Mouse (Mus musculus) MEL (cell line): ENCODE measurements at regions not wholly inside any gene's neighbourhood (a gene's known extent, or its start where the extent isn't known, plus 50 kb on each side); places are given as distances from the start of the nearest gene placed in this dataset.

Source experiments
- DNase-seq: peaks from one replicate; pipeline ENCODE4 v3.0.0; 2011; ENCODE audit warnings: low read depth, low spot score
- H3K27ac ChIP-seq: 2 replicates; pipeline ENCODE4 v1.5.1; 2012; ENCODE audit warnings: low read depth, mild to moderate bottlenecking, control low read depth, low read length, moderate library complexity; ENCODE audit not compliant: control insufficient read depth
- H3K27me3 ChIP-seq, 2 experiments: fragments of 150-350 bp in 1 of 2; sonication (generic) in 1 of 2; 2 replicates each; pipeline ENCODE4 v1.6.1; 2012; ENCODE audit warnings: low read length in 2 of 2, mild to moderate bottlenecking in 2 of 2, improper control_type of control experiment in 1 of 2, moderate library complexity in 1 of 2; ENCODE audit not compliant: insufficient read depth in 2 of 2, control insufficient read depth in 1 of 2
- H3K36me3 ChIP-seq, 2 experiments: 2 replicates each; pipeline ENCODE4 v1.6.1; 2012 to 2014; ENCODE audit warnings: low read length in 2 of 2, improper control_type of control experiment in 1 of 2, inconsistent platforms in 1 of 2, mild to moderate bottlenecking in 1 of 2; ENCODE audit not compliant: insufficient read depth in 2 of 2, control insufficient read depth in 1 of 2
- H3K4me1 ChIP-seq, 2 experiments: fragments of 150-350 bp in 1 of 2; sonication (generic) in 1 of 2; 2 replicates each; pipeline ENCODE4 v1.6.1; 2012; ENCODE audit warnings: low read length in 2 of 2, improper control_type of control experiment in 1 of 2, mild to moderate bottlenecking in 1 of 2; ENCODE audit not compliant: insufficient read depth in 2 of 2, control insufficient read depth in 1 of 2
- H3K4me3 ChIP-seq, 2 experiments: fragments of 150-350 bp in 1 of 2; sonication (generic) in 1 of 2; 2 replicates each; pipeline ENCODE4 v1.5.1; 2012; ENCODE audit warnings: low read depth in 2 of 2, low read length in 2 of 2, mild to moderate bottlenecking in 2 of 2, moderate library complexity in 2 of 2, control low read depth in 1 of 2, improper control_type of control experiment in 1 of 2; ENCODE audit not compliant: control insufficient read depth in 1 of 2, insufficient read depth in 1 of 2
- H3K79me2 ChIP-seq: 2 replicates; pipeline ENCODE4 v1.6.1; 2012; ENCODE audit warnings: mild to moderate bottlenecking, low read length, moderate library complexity; ENCODE audit not compliant: control insufficient read depth, poor library complexity, insufficient read depth
- H3K9ac ChIP-seq: 2 replicates; pipeline ENCODE4 v1.6.1; 2012; ENCODE audit warnings: low read depth, mild to moderate bottlenecking, control low read depth, low read length, moderate library complexity; ENCODE audit not compliant: control insufficient read depth, poor library complexity, severe bottlenecking
- H3K9me3 ChIP-seq: fragments of 150-350 bp; sonication (generic); replicated peaks from 2 replicates; pipeline ENCODE4 v1.6.1; 2012; ENCODE audit warnings: mild to moderate bottlenecking, low read length, improper control_type of control experiment, moderate library complexity; ENCODE audit not compliant: insufficient read depth
- BHLHE40 ChIP-seq: IDR thresholded peaks from 2 replicates; pipeline ENCODE4 v1.6.1; 2012; ENCODE audit warnings: low read depth, mild to moderate bottlenecking, inconsistent platforms, low read length, improper control_type of control experiment, borderline replicate concordance
- CHD2 ChIP-seq: IDR thresholded peaks from 2 replicates; pipeline ENCODE4 v1.6.1; 2011; ENCODE audit warnings: low read length, improper control_type of control experiment
- CTCF ChIP-seq, 3 experiments: IDR thresholded peaks in 2 of 3; conservative IDR thresholded peaks in 1 of 3; 2 replicates each; pipeline ENCODE4 v1.5.1; 2011 to 2012; ENCODE audit warnings: low read length in 3 of 3, low read depth in 2 of 3, mild to moderate bottlenecking in 2 of 3, improper control_type of control experiment in 1 of 3, inconsistent platforms in 1 of 3, mixed read lengths in 1 of 3, moderate library complexity in 1 of 3; ENCODE audit not compliant: control insufficient read depth in 1 of 3, insufficient read depth in 1 of 3, poor library complexity in 1 of 3, severe bottlenecking in 1 of 3
- ELF1 ChIP-seq: IDR thresholded peaks from 2 replicates; pipeline ENCODE4 v1.6.1; 2014; ENCODE audit warnings: low read depth, mild to moderate bottlenecking, inconsistent platforms, low read length, improper control_type of control experiment, moderate library complexity
- ETS1 ChIP-seq: IDR thresholded peaks from 2 replicates; pipeline ENCODE4 v1.6.1; 2012; ENCODE audit warnings: low read depth, mild to moderate bottlenecking, inconsistent platforms, low read length, improper control_type of control experiment, moderate library complexity
- GABPA ChIP-seq: IDR thresholded peaks from 2 replicates; pipeline ENCODE4 v1.6.1; 2012; ENCODE audit warnings: low read depth, mild to moderate bottlenecking, inconsistent platforms, low read length, improper control_type of control experiment, moderate library complexity
- MAX ChIP-seq: IDR thresholded peaks from 2 replicates; pipeline ENCODE4 v1.6.1; 2011; ENCODE audit warnings: low read length, improper control_type of control experiment
- MAZ ChIP-seq: IDR thresholded peaks from 2 replicates; pipeline ENCODE4 v1.6.1; 2012; ENCODE audit warnings: low read depth, mild to moderate bottlenecking, inconsistent platforms, low read length, improper control_type of control experiment
- MEF2A ChIP-seq: IDR thresholded peaks from 2 replicates; pipeline ENCODE4 v1.6.1; 2014; ENCODE audit warnings: low read depth, mild to moderate bottlenecking, inconsistent platforms, low read length, improper control_type of control experiment; ENCODE audit not compliant: poor library complexity, insufficient replicate concordance, severe bottlenecking; ENCODE audit errors: extremely low read depth
- MYB ChIP-seq: IDR thresholded peaks from 2 replicates; pipeline ENCODE4 v1.6.1; 2011; ENCODE audit warnings: mild to moderate bottlenecking, low read depth, low read length, improper control_type of control experiment
- MYC ChIP-seq: IDR thresholded peaks from 2 replicates; pipeline ENCODE4 v1.6.1; 2011; ENCODE audit warnings: low read depth, mild to moderate bottlenecking, low read length, improper control_type of control experiment, moderate library complexity
- NRF1 ChIP-seq: IDR thresholded peaks from 2 replicates; pipeline ENCODE4 v1.6.1; 2014; ENCODE audit warnings: low read depth, mild to moderate bottlenecking, inconsistent platforms, low read length, improper control_type of control experiment, moderate library complexity; ENCODE audit not compliant: poor library complexity, insufficient read depth, severe bottlenecking
- POLR2A ChIP-seq, 2 experiments: IDR thresholded peaks; 2 replicates each; pipeline ENCODE4 v1.6.1; 2011 to 2012; ENCODE audit warnings: low read length in 2 of 2, mild to moderate bottlenecking in 2 of 2, control low read depth in 1 of 2, improper control_type of control experiment in 1 of 2, low read depth in 1 of 2, moderate library complexity in 1 of 2; ENCODE audit not compliant: control insufficient read depth in 1 of 2, insufficient read depth in 1 of 2, poor library complexity in 1 of 2
- RCOR1 ChIP-seq: IDR thresholded peaks from 2 replicates; pipeline ENCODE4 v1.6.1; 2012; ENCODE audit warnings: low read depth, mild to moderate bottlenecking, inconsistent platforms, low read length, improper control_type of control experiment
- SIN3A ChIP-seq: IDR thresholded peaks from 2 replicates; pipeline ENCODE4 v1.6.1; 2012; ENCODE audit warnings: low read length, improper control_type of control experiment, inconsistent platforms
- SMC3 ChIP-seq: IDR thresholded peaks from 2 replicates; pipeline ENCODE4 v1.6.1; 2011; ENCODE audit warnings: low read depth, low read length, improper control_type of control experiment
- UBTF ChIP-seq: IDR thresholded peaks from 2 replicates; pipeline ENCODE4 v1.6.1; 2012; ENCODE audit warnings: low read depth, mild to moderate bottlenecking, inconsistent platforms, low read length, improper control_type of control experiment, moderate library complexity, borderline replicate concordance; ENCODE audit not compliant: insufficient read depth
- USF1 ChIP-seq: IDR thresholded peaks from 2 replicates; pipeline ENCODE4 v1.6.1; 2014; ENCODE audit warnings: low read depth, mild to moderate bottlenecking, inconsistent platforms, low read length, improper control_type of control experiment, moderate library complexity
- ZC3H11A ChIP-seq: IDR thresholded peaks from 2 replicates; pipeline ENCODE4 v1.6.1; 2012; ENCODE audit warnings: low read depth, mild to moderate bottlenecking, inconsistent platforms, low read length, improper control_type of control experiment
- ZKSCAN1 ChIP-seq: IDR thresholded peaks from 2 replicates; pipeline ENCODE4 v1.6.1; 2012; ENCODE audit warnings: low read depth, mild to moderate bottlenecking, inconsistent platforms, low read length, improper control_type of control experiment, moderate library complexity
- ZMIZ1 ChIP-seq: IDR thresholded peaks from 2 replicates; pipeline ENCODE4 v1.6.1; 2012; ENCODE audit warnings: low read depth, mild to moderate bottlenecking, inconsistent platforms, low read length, improper control_type of control experiment, moderate library complexity
- ZNF384 ChIP-seq: IDR thresholded peaks from 2 replicates; pipeline ENCODE4 v1.6.1; 2012; ENCODE audit warnings: low read depth, mild to moderate bottlenecking, inconsistent platforms, low read length, improper control_type of control experiment

DNA sequence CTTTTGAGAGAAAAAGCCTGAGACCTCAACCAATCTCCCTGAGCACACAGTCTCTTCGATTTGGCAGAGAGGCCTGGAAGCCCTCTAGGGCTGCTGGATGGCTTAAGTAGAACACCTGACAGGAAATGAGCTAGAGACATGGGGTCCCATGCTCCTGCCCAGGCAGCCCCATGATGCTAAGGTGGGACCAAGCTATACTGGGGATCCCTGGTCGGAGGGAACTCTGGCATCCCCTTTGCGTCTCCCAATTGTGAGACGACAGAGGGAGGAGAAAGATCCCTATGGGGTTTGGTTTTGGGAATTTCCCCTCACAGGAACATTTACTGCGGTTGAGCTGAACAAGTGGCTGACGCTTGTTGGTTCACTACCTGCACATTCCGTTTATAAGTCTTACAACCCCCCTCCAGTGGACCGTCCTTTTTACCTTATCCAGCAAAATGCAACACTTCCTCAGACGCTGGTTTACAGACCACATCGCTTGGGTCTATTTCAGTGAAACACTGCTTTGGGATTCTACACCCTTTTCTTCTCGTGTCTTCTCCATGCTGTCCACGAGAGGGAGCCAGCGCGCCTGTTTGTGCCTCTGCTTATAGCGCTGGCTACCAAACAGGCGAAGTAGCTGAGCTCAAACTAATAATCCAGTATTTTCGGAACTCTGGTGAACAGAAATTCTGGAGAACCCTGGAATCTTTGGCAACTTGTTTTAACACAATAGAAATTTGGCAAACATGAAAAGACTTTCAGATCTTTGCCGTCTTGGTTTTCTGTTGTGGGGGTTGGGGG lies 93.7 kb upstream of the Spred2 start:
- no peaks in the 10 kb centered on the region; a peak in 2 of 4 replicates for H3K27me3 ChIP-seq
- no peak overlapping the region for H3K27ac ChIP-seq
- H3K36me3 ChIP-seq = no peaks in the 10 kb centered on the region; a peak in 1 of 4 replicates
- H3K9ac ChIP-seq = peak overlapping the region; percentile 32; the same call in 1 of the 2 replicates
- no peak for TF ChIP-seq ZKSCAN1
- TF ChIP-seq CHD2 = no peak; the same call in 1 of the 2 replicates
- TF ChIP-seq MAZ = 0 out of 2 replicates have a peak, but pooled peaks have one; percentile 49
- peak; percentile 100 for TF ChIP-seq SMC3
- TF ChIP-seq POLR2A (IDR thresholded peaks at IDR 0.05; ENCODE audit: control insufficient read depth in 1 of 2, insufficient read depth in 1 of 2, low read depth in 1 of 2, low read length in 2 of 2, poor library complexity in 1 of 2) = no peak
- TF ChIP-seq NRF1 = no peak
- TF ChIP-seq ZC3H11A = peak; percentile 99
- TF ChIP-seq ZNF384 = peak; percentile 55
- no peak for TF ChIP-seq RCOR1
- no peak for TF ChIP-seq GABPA
- no peak for TF ChIP-seq ETS1
- no peak for TF ChIP-seq UBTF
- TF ChIP-seq MAX = peak; percentile 63; the same call in 1 of the 2 replicates
- TF ChIP-seq BHLHE40 = peak; percentile 61; the same call in 1 of the 2 replicates
- TF ChIP-seq SIN3A = 0 out of 2 replicates have a peak, but pooled peaks have one; percentile 44
- TF ChIP-seq ELF1 = no peak
- no peak for TF ChIP-seq ZMIZ1
- no peak for TF ChIP-seq MEF2A
- TF ChIP-seq MYB = no peak
- 0 out of 2 replicates have a peak, but pooled peaks have one; percentile 62 for TF ChIP-seq MYC
- TF ChIP-seq USF1 = 0 out of 2 replicates have a peak, but pooled peaks have one; percentile 7
- TF ChIP-seq CTCF (IDR thresholded peaks at IDR 0.05 in 2 of 3, conservative IDR thresholded peaks at IDR 0.05 in 1 of 3; ENCODE audit: control insufficient read depth in 1 of 3, insufficient read depth in 1 of 3, low read depth in 2 of 3, low read length in 3 of 3, poor library complexity in 1 of 3, severe bottlenecking in 1 of 3) = peak in 2 of 3 experiments; percentile 81 to 98
- TF ChIP-seq, all 39 proteins: peak for 10
- H3K4me1 ChIP-seq = peaks cover 0 to 5% of the 10 kb centered on the region in 2 experiments; a peak in 1 of 4 replicates
- H3K4me3 ChIP-seq = peak overlapping the region in 1 of 2 experiments; percentile 27; a peak in 1 of 4 replicates
- no peaks in the 10 kb centered on the region for H3K9me3 ChIP-seq
- H3K79me2 ChIP-seq = no peaks in the 10 kb centered on the region
- DNase-seq = peak; percentile 88
